In genomic region chr17:29032274-29033069, GRCm38 (mm10) we compare ENCODE assay signal across 7 mouse cellular contexts. TPM values are rescaled to one million over a fixed set of nuclear protein-coding genes. Genes with fewer than 3 reads are reported as not detected.
DNase-seq lines count a peak whose midpoint lies in the region; ATAC-seq lines count a peak whose summit lies in the region.

TSS of gene Srsf3 (plus strand) at chr17:29032628.

- peak within 1 kb of the TSS; percentile 88 for H3K4me2 ChIP-seq in intestine, embryonic 16.5 days (ENCODE audit: low read depth, low read length)
- peak within 1 kb of the TSS; percentile 98 for H3K4me2 ChIP-seq in midbrain, embryonic 11.5 days

- no peaks in the 10 kb centered on the region for H3K27me3 ChIP-seq in intestine, embryonic 16.5 days (replicated peaks; ENCODE audit: control insufficient read depth, insufficient read depth, low read length)
- H3K27me3 ChIP-seq in midbrain, embryonic 11.5 days (ENCODE audit: control insufficient read depth, insufficient read depth, low read length): no peaks in the 10 kb centered on the region

- H3K36me3 ChIP-seq in intestine, embryonic 16.5 days (ENCODE audit: control insufficient read depth, insufficient read depth, low read length): peaks cover 6% of the 10 kb centered on the region
- H3K36me3 ChIP-seq in midbrain, embryonic 11.5 days (ENCODE audit: control insufficient read depth, insufficient read depth, low read length): peaks cover 11% of the 10 kb centered on the region

- intact Hi-C loops in left cerebral cortex, postnatal 36 days (cut with DNase I): loop anchor here (2.0 kb wide), 1 partner anchor 80 kb away; no protein-coding TSS in a partner anchor

- under 1% methylated on average over 77 of the region's 77 CpGs for WGBS in intestine, embryonic 16.5 days
- under 1% methylated on average over 77 of the region's 77 CpGs for WGBS in midbrain, embryonic 11.5 days

- H3K4me1 ChIP-seq in intestine, embryonic 16.5 days (ENCODE audit: control insufficient read depth, insufficient read depth, low read length): peaks cover 16% of the 10 kb centered on the region
- peaks cover 13% of the 10 kb centered on the region for H3K4me1 ChIP-seq in midbrain, embryonic 11.5 days (ENCODE audit: control insufficient read depth, insufficient read depth, low read length)

- H3K27ac ChIP-seq in intestine, embryonic 16.5 days (ENCODE audit: low read length): peak within 1 kb of the TSS; percentile 97
- peak within 1 kb of the TSS; percentile 96 for H3K27ac ChIP-seq in midbrain, embryonic 11.5 days (ENCODE audit: low read depth, low read length)

- H3K9ac ChIP-seq in intestine, embryonic 16.5 days (ENCODE audit: low read depth, low read length): peak within 1 kb of the TSS; percentile 93
- peak within 1 kb of the TSS; percentile 97 for H3K9ac ChIP-seq in midbrain, embryonic 11.5 days (ENCODE audit: low read length)

- ATAC-seq in intestine, embryonic 16.5 days: peak; percentile 97
- peak; percentile 99 for ATAC-seq in midbrain, embryonic 11.5 days (ENCODE audit: low FRiP score)

- DNase-seq in adrenal gland, adult 2 months: peak; percentile 99
- DNase-seq in embryo, embryonic 11.5 days (ENCODE audit: low read depth, low spot score): peak; percentile 98
- DNase-seq in gastrocnemius, postnatal 4 days (ENCODE audit: low spot score in 2 of 2): peak; percentile 97 to 99
- peak; percentile 98 to 99 for DNase-seq in left cerebral cortex, postnatal 36 days (ENCODE audit: low spot score in 2 of 2)
- peak; percentile 100 for DNase-seq in midbrain, embryonic 11.5 days (ENCODE audit: low spot score, missing footprints)
- peak; percentile 99 for DNase-seq in skeletal muscle tissue, adult 2 months (ENCODE audit: low read depth, low spot score)

- H3K4me3 ChIP-seq in intestine, embryonic 16.5 days (ENCODE audit: low read length): peak within 1 kb of the TSS; percentile 63
- peak within 1 kb of the TSS; percentile 72 for H3K4me3 ChIP-seq in midbrain, embryonic 11.5 days (ENCODE audit: low read depth, low read length)

- H3K9me3 ChIP-seq in intestine, embryonic 16.5 days (ENCODE audit: control insufficient read depth, low read length): no peaks in the 10 kb centered on the region
- H3K9me3 ChIP-seq in midbrain, embryonic 11.5 days (ENCODE audit: control insufficient read depth, low read length): no peaks in the 10 kb centered on the region

RNA-seq across cellular contexts. Expression of gene Srsf3, which starts in this region (rescaled TPM):
- total RNA-seq in adrenal gland, adult 2 months (2021): 100 to 1,000 TPM in 1 of 2 experiments, 10 to 100 TPM in 1; 94.0 to 149 TPM
- polyA plus RNA-seq in adrenal gland, adult 2 months (2012; rRNA removed): 161 and 183 TPM in 2 replicates
- 100 to 1,000 TPM; 129 TPM for total RNA-seq in gastrocnemius, postnatal 4 days (2021)
- 393 and 451 TPM in 2 replicates for polyA plus RNA-seq in intestine, embryonic 16.5 days (2015; fragmentation: Nextera tagmentation; extraction: Ambion mirVana)
- 100 to 1,000 TPM; 101 to 118 TPM for total RNA-seq in left cerebral cortex, postnatal 36 days (2021)
- polyA plus RNA-seq in midbrain, embryonic 11.5 days (2014; fragmentation: Nextera tagmentation; extraction: Ambion mirVana): 899 and 948 TPM in 2 replicates

Comparison
In these comparisons a context has a peak if more than half of its experiments do, and no peak if none do; other contexts are left out.
1. Peak in every context shown above with its lines: DNase-seq, ATAC-seq, H3K4me3 ChIP-seq and H3K27ac ChIP-seq.